Mouse (Mus musculus) neural tube, embryonic 11.5 days (tissue): Measurements from ENCODE around the gene Smco2. TPM values are rescaled to one million over a fixed set of nuclear protein-coding genes. Genes with fewer than 3 reads are reported as not detected.

Experiments
- ATAC-seq: fragments of 200-750 bp; cut with Nextera tagmentation; 2 replicates; pipeline ENCODE4 v1.8.0; 2017; ENCODE audit warnings: moderate number of reproducible peaks, mild to moderate bottlenecking, moderate TSS enrichment, moderate library complexity; ENCODE audit not compliant: insufficient read depth, low FRiP score, low TSS enrichment
- DNase-seq: peaks from one replicate; pipeline ENCODE4 v3.0.0-alpha.2; 2015; ENCODE audit warnings: low spot score
- H3K27ac ChIP-seq: fragments of 300-500 bp; sonication (generic); 2 replicates; pipeline ENCODE4 v1.5.1; 2014; ENCODE audit warnings: low read depth, mild to moderate bottlenecking, low read length
- H3K27me3 ChIP-seq: fragments of 300-500 bp; sonication (generic); 2 replicates; pipeline ENCODE4 v1.6.1; 2014; ENCODE audit warnings: mild to moderate bottlenecking, low read length, mixed read lengths; ENCODE audit not compliant: control insufficient read depth, insufficient read depth
- H3K36me3 ChIP-seq: fragments of 300-500 bp; sonication (generic); 2 replicates; pipeline ENCODE4 v1.6.1; 2014; ENCODE audit warnings: mild to moderate bottlenecking, low read length, moderate library complexity, mixed read lengths; ENCODE audit not compliant: control insufficient read depth, insufficient read depth
- H3K4me1 ChIP-seq: fragments of 300-500 bp; sonication (generic); 2 replicates; pipeline ENCODE4 v1.6.1; 2014; ENCODE audit warnings: low read length, mixed read lengths; ENCODE audit not compliant: control insufficient read depth, insufficient read depth
- H3K4me2 ChIP-seq: fragments of 300-500 bp; sonication (generic); 2 replicates; pipeline ENCODE4 v1.6.1; 2014; ENCODE audit warnings: low read depth, mild to moderate bottlenecking, moderate library complexity
- H3K4me3 ChIP-seq: fragments of 300-500 bp; sonication (generic); 2 replicates; pipeline ENCODE4 v1.5.1; 2014; ENCODE audit warnings: low read depth, low read length
- H3K9ac ChIP-seq: fragments of 300-500 bp; sonication (generic); 2 replicates; pipeline ENCODE4 v1.6.1; 2014; ENCODE audit warnings: mild to moderate bottlenecking, low read length
- H3K9me3 ChIP-seq: fragments of 300-500 bp; sonication (generic); 2 replicates; pipeline ENCODE4 v1.6.1; 2016; ENCODE audit warnings: low read length; ENCODE audit not compliant: control insufficient read depth
- WGBS: fragments of 180-500 bp; shearing (Covaris S2); extraction: QIAGEN DNeasy Blood & Tissue Kit; methylation state at CpG from one replicate; pipeline ENCODE4 v1.1.7; 2014; 5-methylcytosine and 5-hydroxymethylcytosine counted together
- polyA plus RNA-seq: library from polyadenylated mRNA; unstranded; fragments of >200 nt; fragmentation: Nextera tagmentation; extraction: Ambion mirVana; gene quantifications from 2 replicates; pipeline ENCODE4 v1.2.1, GENCODE M21; 2014

The Smco2 gene
- polyA plus RNA-seq, 1 experiment from 2014 or later: not detected

DNA sequence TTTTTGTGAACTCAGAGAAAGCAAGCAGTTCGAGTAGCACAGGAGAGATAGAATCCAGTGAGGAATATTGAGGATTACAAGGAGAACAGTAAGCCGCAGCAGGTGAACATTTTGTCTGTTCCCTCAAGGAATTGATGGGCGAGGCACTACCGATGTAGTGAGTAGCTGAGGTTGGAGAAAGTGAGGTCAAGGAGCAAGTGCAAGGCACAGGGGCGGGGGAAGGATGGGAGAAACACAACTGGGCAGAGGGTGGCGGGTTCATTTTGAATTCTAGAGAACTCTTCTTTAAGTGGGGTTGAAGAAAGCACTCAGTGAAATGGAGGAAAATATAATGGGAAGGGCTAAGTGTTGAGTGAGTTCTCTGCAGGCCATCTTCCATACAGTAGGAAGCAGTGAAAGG is 48.8 kb downstream of the Smco2 start:
- H3K27me3 ChIP-seq: peaks cover 9% of the 10 kb centered on the region
- no peaks in the 10 kb centered on the region for H3K9me3 ChIP-seq
- no peak overlapping the region for H3K4me3 ChIP-seq
- ATAC-seq (no peak), DNase-seq (no peak)
- H3K36me3 ChIP-seq: no peaks in the 10 kb centered on the region
- no peak overlapping the region for H3K4me2 ChIP-seq
- H3K27ac ChIP-seq: no peak overlapping the region
- no peak overlapping the region for H3K9ac ChIP-seq
- H3K4me1 ChIP-seq: no peaks in the 10 kb centered on the region
- 86% methylated on average over 6 of the region's 6 CpGs for WGBS

- H3K4me2 ChIP-seq: no peak overlapping the region
- ATAC-seq: no peak
Observed at GRCm38 (mm10) chr6:146899647-146900046, 49.7 kb downstream of the Smco2 start.

GRCm38 (mm10) chr6:146901929-146902328 is 52.0 kb downstream of the Smco2 start:
- H3K9ac ChIP-seq: no peak overlapping the region
- H3K4me2 ChIP-seq: no peak overlapping the region
- no peaks in the 10 kb centered on the region for H3K4me1 ChIP-seq
- no peak overlapping the region for H3K27ac ChIP-seq
- H3K27me3 ChIP-seq: no peaks in the 10 kb centered on the region
- H3K4me3 ChIP-seq: no peak overlapping the region
- no peaks in the 10 kb centered on the region for H3K9me3 ChIP-seq
- ATAC-seq (no peak), DNase-seq (no peak)
- 95% methylated on average over 4 of the region's 4 CpGs for WGBS
- H3K36me3 ChIP-seq: no peaks in the 10 kb centered on the region

More at GRCm38 (mm10) chr6:146899647-146900046, 49.7 kb downstream of the Smco2 start:
- Histone ChIP-seq H3K4me1 (no peaks in the 10 kb centered on the region), H3K27me3 (peaks cover under 1% of the 10 kb centered on the region; the same call in 1 of the 2 replicates), H3K4me3 (no peak overlapping the region), H3K9ac (no peak overlapping the region), H3K36me3 (no peaks in the 10 kb centered on the region), H3K27ac (no peak overlapping the region), H3K9me3 (no peaks in the 10 kb centered on the region)
- WGBS: 87% methylated on average over 2 of the region's 2 CpGs
- DNase-seq: no peak

DNA sequence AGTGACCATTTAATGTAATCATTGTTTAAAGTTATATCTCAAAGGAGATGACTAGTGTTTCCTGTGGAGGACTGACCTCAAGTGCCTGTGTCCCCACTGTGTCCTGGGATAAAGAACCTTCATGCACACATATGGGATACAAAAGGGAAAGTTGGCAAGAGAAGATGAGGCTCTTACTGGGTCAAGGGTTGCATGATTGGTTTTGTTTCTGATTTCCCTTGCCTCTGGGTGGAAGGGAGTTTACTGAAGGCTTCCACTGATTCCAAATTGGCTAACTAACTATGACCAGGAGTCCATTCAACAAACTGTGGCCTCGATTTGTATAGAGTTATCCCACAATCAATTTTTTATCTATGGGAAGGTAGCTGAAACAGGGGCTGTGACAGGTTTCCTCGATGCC is 53.7 kb downstream of the Smco2 start:
- no peak overlapping the region for H3K4me3 ChIP-seq
- no peak overlapping the region for H3K27ac ChIP-seq
- no peaks in the 10 kb centered on the region for H3K27me3 ChIP-seq
- 92% methylated on average over 2 of the region's 2 CpGs for WGBS
- H3K4me2 ChIP-seq: no peak overlapping the region
- DNase-seq (no peak), ATAC-seq (no peak)
- no peaks in the 10 kb centered on the region for H3K36me3 ChIP-seq
- no peak overlapping the region for H3K9ac ChIP-seq
- no peaks in the 10 kb centered on the region for H3K4me1 ChIP-seq
- no peaks in the 10 kb centered on the region for H3K9me3 ChIP-seq

DNA sequence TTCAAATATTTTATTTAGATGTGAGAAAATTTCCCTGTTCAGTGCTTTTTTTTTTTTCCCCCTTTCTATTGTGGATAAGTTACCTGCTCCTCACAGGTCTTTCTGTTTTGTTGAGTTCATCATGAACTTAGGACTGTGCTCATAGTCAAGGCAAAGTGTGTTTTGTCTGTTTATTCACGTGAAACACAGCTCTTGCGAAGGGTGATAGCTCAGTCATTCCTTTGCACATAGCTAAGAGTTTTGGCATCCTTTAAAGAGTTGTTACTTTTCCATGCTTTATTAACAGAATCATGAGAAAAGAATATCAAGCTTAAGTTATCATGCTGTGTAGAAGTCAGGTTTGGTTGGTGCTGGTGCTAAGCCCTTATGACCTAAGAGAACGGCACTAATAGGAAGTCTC is 54.8 kb downstream of the Smco2 start:
- Histone ChIP-seq H3K27ac (no peak overlapping the region), H3K4me2 (no peak overlapping the region), H3K9ac (no peak overlapping the region), H3K27me3 (no peaks in the 10 kb centered on the region), H3K9me3 (no peaks in the 10 kb centered on the region), H3K4me3 (no peak overlapping the region), H3K4me1 (no peaks in the 10 kb centered on the region), H3K36me3 (no peaks in the 10 kb centered on the region)
- DNase-seq (no peak), ATAC-seq (no peak)
- WGBS: 90% methylated on average over 3 of the region's 3 CpGs

DNA sequence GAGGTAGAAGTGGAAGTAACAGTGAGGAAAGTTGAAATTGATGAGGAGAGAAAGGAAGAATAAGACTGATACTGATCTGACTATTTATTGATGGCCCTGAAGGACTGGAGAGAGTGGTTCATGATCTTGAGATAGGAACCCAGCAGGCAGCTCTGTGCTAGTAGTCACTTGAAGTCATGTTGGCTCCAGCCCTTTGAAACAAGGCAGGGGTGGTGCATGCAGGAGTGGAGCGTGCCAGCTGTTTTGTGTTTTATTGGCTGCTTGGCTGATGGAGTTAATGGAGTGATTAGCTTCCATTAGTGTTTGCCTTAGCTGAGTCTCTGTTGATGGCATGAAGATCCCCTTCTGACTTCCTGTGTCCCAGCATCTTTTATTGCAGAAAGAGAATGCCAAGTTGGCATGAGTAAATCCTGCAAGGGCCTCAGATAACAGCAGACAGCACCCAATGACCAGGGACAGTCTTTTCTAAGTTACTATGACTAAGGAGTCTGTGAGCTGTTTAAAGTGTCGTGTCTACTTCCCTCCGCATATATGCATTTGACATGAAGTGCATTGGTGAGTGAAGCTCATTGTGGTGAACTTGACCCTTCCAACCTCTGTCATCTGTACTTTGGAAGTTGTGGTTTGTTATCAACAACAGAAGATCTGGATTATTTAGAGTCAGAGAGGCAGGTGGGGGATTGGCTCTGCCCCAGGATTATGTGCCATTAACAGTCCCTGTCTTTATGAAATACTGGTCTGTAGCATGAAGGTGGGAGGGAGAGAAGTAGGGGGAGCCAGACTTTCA is 56.3 kb downstream of the Smco2 start:
- WGBS: 82% methylated on average over 3 of the region's 3 CpGs
- Histone ChIP-seq H3K9me3 (no peaks in the 10 kb centered on the region), H3K4me2 (no peak overlapping the region), H3K9ac (no peak overlapping the region), H3K4me1 (no peaks in the 10 kb centered on the region), H3K36me3 (no peaks in the 10 kb centered on the region), H3K27ac (no peak overlapping the region), H3K4me3 (no peak overlapping the region), H3K27me3 (no peaks in the 10 kb centered on the region)
- ATAC-seq (no peak), DNase-seq (no peak)

- DNase-seq: no peak
- H3K27ac ChIP-seq: no peak overlapping the region
- WGBS: 83% methylated on average over 5 of the region's 5 CpGs
- no peaks in the 10 kb centered on the region for H3K4me1 ChIP-seq
- H3K9ac ChIP-seq: no peak overlapping the region
- no peaks in the 10 kb centered on the region for H3K9me3 ChIP-seq
- H3K4me2 ChIP-seq: no peak overlapping the region
- no peak for ATAC-seq
- H3K4me3 ChIP-seq: no peak overlapping the region
- no peaks in the 10 kb centered on the region for H3K27me3 ChIP-seq
- no peaks in the 10 kb centered on the region for H3K36me3 ChIP-seq
Observed at GRCm38 (mm10) chr6:146907061-146907794, 57.3 kb downstream of the Smco2 start.

DNA sequence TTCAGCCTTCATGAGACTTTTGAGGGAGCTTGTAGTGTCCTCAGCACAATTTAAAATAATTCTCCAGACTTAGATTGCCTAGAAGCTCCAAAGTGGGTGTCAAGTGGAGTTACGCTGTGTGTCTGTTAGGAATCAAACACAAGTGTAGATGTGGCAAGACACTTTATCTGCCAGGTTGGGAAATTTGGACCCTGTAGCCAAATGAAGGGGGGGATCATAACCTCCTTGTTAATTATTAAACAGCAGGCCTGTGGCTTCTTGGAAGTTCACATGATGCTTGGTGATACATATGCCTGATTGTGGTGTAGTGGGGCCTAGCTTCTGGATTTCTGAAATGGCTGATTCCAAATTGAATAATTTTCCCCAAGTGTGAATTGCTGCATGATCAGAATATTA is 57.9 kb downstream of the Smco2 start:
- Histone ChIP-seq H3K9me3 (no peaks in the 10 kb centered on the region), H3K4me2 (no peak overlapping the region), H3K4me1 (no peaks in the 10 kb centered on the region), H3K27ac (no peak overlapping the region), H3K36me3 (no peaks in the 10 kb centered on the region), H3K27me3 (no peaks in the 10 kb centered on the region), H3K9ac (no peak overlapping the region), H3K4me3 (no peak overlapping the region)
- no peak for DNase-seq
- ATAC-seq: no peak
- 95% methylated on average over 1 of the region's 1 CpGs for WGBS

GRCm38 (mm10) chr6:146908801-146909200 is 58.9 kb downstream of the Smco2 start:
- H3K27me3 ChIP-seq: no peaks in the 10 kb centered on the region
- H3K9me3 ChIP-seq: no peaks in the 10 kb centered on the region
- H3K4me1 ChIP-seq: no peaks in the 10 kb centered on the region
- 86% methylated on average over 2 of the region's 2 CpGs for WGBS
- H3K27ac ChIP-seq: no peak overlapping the region
- ATAC-seq (no peak), DNase-seq (no peak)
- H3K36me3 ChIP-seq: no peaks in the 10 kb centered on the region
- H3K4me3 ChIP-seq: no peak overlapping the region
- H3K9ac ChIP-seq: no peak overlapping the region
- no peak overlapping the region for H3K4me2 ChIP-seq
